15 mouse cellular contexts compared by ENCODE assay signal in the genomic region with DNA sequence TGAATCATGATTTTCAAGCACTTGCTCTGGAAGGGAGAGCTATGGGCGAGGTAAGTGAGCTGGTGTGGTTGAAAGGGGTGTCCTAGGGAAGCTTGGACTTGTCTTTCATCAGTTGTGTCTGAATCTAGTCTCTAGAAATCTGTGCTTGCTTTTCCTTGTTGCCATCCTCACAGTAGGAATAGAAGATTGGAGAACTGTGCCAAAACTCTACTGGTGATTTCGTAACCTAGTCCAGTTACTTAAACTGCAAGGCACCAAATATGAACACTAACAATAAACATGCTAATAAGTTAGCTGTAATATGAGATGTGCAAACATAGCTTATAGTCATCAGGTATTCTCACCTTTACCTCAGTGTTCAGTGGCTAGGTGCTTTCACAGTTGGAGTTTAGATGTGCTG.
"Had no signal": no experiment of that assay in that cellular context is flagged by ENCODE, and none has a peak within 500 bp of the region (broad histone marks: within the 10 kb centered on the region; RNA-seq: fewer than 3 reads in every experiment).

No protein-coding gene starts in this region.

- H3K27me3 ChIP-seq: limb, embryonic 12.5 days; megakaryocyte, embryonic 14.5 days; neural tube, embryonic 13.5 days; stomach, embryonic 15.5 days had no signal

- H3K27ac ChIP-seq: limb, embryonic 12.5 days; macrophage; neural tube, embryonic 13.5 days; stomach, embryonic 15.5 days had no signal

- H3K4me2 ChIP-seq: limb, embryonic 12.5 days; liver, embryonic 11.5 days; midbrain, embryonic 11.5 days; neural tube, embryonic 13.5 days; stomach, embryonic 15.5 days had no signal

- H3K9me3 ChIP-seq: limb, embryonic 12.5 days; megakaryocyte, embryonic 14.5 days; neural tube, embryonic 13.5 days; stomach, embryonic 15.5 days had no signal

- DNase-seq: kidney, adult 8-10 months; kidney, postnatal 25 days; retina, postnatal 1 day; right cerebral cortex, postnatal 4 days; spleen, adult 18-20 months; thymus, postnatal 36 days had no signal

- H3K4me1 ChIP-seq: limb, embryonic 12.5 days; neural tube, embryonic 13.5 days had no signal

- H3K9ac ChIP-seq: limb, embryonic 12.5 days; neural tube, embryonic 13.5 days; stomach, embryonic 15.5 days had no signal

- ATAC-seq: intestine, postnatal 0 days; midbrain, embryonic 16.5 days had no signal

- H3K4me3 ChIP-seq: limb, embryonic 12.5 days; megakaryocyte, embryonic 14.5 days; neural tube, embryonic 13.5 days; stomach, embryonic 15.5 days had no signal
